Mouse (Mus musculus): ENCODE measurements around the gene Gpr143.
"Not testable (repeated sequence)": the region's sequence is repeated elsewhere in the genome, so short reads cannot be mapped to it uniquely, and the experiment has no call there.

Gene Gpr143

DNA sequence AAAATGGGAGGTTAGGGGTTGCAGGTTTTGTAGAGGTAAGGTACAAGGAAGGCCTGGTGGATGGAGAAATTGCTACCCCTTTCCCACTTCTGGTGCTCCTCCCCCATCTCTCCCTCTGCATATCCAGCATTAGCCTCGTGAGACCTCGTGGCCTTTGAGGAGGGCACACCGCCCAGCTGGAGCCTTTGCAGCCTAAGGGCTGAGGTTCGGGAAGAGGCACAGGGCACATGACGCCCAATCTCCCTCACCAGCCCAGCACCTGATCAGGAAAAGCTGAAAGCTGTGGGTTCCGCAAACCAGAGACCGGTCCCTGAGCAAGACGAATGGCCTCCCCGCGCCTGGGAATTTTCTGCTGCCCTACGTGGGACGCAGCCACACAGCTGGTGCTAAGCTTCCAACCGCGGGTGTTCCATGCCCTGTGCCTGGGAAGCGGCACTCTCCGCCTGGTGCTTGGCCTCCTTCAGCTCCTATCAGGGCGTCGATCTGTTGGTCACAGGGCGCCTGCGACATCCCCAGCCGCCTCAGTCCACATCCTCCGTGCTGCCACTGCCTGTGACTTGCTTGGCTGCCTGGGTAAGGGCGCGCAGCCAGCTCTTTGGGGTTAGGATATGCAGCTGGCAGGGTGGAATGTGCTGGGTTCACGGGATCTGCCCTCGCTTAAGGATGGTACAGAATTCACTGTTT lies at the start of gene Gpr143:
Gpr143 (plus strand) TSS at position 202 of the 684 bp plus-strand sequence.
- DNase-seq = no peak

DNA sequence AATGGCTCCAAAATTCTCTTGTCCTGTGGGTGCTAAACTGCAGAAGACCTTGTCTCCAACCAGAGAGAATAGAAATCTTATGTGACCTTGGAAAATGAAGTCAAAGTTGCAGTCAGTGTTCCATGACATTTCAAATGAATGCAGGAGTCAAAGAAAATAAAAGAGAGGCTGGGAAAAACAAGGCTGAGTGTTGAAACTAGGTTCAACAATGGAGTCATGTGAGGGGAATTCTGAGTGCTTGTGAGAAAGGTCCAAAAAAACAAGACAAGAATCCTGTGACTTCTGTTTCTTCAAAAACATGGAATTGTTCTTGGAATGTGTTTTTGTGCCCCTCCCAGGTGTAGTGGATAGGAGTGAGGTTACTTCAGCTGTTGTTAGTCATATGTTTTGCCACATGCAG lies 46.4 kb upstream of the Gpr143 start:
- no peak for DNase-seq

- DNase-seq = no peak
Observed at GRCm38 (mm10) chrX:152738191-152738590, 43.5 kb upstream of the Gpr143 start.

DNA sequence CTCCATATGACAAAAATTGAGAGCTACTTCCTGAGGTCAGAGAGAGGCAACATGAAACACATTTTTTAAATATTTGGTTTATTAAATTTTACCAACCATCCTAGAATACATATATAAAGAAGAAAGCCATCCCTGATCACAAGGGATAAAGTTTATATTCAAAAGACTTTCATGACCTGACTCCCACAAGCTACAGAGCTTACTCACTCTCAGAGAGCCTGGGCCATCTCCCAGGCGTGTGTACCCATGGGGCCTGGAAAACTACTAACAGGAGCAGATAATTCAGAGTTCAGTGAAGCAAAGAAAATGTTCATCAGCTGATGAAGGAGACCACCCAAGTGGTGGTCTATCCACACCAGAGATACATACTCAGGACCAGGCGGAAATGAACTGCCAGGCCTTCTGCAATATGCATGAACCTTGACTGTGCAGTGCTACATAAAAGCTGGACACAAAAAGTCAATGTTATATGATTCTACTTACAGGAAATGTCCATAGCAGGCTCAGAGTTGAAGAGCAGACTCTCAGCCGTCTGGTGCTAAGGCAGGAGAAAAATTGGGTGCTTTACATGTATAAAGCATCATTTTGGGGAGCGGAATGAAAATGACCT lies 42.9 kb upstream of the Gpr143 start:
- DNase-seq = no peak

DNA sequence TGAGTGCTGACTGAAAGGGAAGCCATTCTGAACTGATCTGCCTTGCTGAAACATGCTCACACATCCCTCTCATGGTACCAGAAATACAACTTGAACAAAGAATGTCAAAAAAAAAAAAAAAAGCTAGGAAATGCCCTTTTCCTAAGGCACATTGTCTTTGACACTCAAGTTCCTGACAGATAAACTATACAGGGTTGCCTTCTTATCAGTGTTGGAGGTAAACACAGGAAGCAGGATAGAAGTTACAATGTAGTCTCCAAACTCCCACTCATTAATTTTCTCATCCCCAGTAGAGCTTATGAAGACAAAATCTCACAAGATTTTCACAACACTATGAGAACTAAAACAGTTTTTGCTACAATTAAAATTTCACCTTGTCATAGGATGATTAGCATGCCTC lies 38.1 kb upstream of the Gpr143 start:
- DNase-seq = no peak

- no peak for DNase-seq
Observed at GRCm38 (mm10) chrX:152745925-152746324, 35.8 kb upstream of the Gpr143 start.

GRCm38 (mm10) chrX:152755819-152756218 lies 25.9 kb upstream of the Gpr143 start:
- DNase-seq = no peak

DNA sequence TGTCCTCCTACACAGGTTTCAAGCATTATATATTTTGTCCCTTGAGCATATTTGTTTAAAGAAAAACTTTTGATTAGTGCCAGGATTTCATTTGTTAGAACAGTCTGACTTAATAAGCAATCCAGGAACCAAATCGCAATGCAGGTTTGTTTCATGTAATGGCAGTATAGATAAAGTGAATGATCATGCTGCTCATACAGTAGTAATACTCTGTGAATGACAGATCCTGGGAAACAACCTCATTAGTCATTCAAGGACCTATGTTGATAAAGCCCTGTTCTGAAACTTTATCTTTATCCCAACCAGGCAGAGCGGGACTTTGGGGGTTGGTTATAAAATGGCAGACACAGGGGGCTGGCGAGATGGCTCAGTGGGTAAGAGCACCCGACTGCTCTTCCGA lies 25.4 kb upstream of the Gpr143 start:
- no peak for DNase-seq

- no peak for DNase-seq
Observed at GRCm38 (mm10) chrX:152762437-152762836, 19.3 kb upstream of the Gpr143 start.

DNA sequence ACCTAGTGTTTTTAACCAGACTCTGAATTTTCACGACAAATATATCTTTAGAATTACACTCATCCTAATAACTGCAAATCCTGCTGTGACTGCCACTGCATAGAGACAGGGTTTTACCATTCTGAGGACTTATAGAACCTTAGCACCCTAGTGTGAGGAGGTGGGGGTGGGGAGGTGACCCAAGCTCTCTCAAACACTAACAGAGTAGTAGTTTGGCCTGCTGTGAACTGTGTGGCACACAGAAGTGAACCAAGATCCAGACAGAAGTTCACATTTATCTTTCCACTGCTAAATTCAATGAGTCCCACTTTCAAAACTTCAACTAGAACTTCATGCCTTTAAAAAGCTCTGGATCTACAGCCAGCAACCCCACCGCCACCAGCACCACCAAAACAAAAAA lies 18.9 kb upstream of the Gpr143 start:
- DNase-seq = no peak

DNA sequence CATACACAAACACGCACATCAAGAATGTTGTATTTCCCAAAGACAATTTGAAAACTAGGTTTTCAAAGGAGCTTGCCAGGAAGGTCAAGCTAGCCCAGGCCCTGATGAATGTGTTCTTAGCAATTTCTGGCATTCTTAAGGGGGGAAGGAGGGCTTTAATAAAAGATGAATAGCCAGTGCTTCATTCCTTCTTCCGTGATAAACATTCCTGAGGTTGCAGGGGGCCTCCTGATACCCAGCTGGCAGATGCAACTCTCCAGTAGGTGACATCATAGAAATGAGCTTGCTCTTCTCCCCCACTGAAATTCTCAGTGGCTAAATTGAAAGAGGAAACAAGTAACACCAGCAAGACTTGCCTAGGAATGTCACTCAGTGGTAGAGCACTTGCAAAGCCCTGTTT lies 17.6 kb upstream of the Gpr143 start:
- DNase-seq = no peak

DNA sequence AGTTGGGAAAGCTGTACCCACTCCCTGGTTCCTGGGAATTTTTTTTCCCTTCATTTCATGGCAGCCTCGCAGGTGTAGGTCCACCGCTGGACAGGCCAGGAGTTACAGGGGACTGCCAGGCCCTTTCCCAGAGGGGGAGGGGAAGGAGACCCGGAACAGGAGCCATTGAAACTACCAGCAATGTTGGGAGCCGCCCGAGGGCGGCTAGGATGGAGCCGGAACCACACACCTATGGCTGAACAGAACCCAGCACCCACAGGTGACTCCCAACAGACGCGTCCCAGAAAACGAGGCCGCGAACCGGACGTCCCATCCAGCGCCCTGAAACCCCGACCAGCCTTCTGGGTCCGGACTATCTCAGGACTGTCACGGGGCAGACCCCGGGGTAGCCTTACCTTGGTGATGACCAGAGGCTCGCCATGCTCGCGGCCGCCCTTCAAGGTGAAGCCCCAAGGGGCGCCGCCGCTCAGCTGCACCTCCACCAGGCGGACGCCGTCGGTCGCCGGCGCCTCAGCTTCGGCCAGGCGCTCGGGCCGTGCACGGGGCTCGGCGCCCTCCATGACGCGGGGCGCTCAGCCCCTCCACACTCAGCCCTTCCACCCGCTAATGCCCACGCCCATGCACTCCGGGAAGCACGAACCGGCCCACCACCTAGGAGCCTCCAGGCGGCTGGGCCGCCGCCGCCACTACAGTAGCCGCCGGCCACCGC lies 12.7 kb upstream of the Gpr143 start, which contains the start of gene Shroom2:
Shroom2 (minus strand) TSS at position 575 of the 709 bp plus-strand sequence.
- DNase-seq = peak; percentile 7

GRCm38 (mm10) chrX:152769600-152770157 lies 12.0 kb upstream of the Gpr143 start:
- peak; percentile 64 for DNase-seq

- DNase-seq = no peak
Observed at GRCm38 (mm10) chrX:152788129-152788528, 6.4 kb downstream of the Gpr143 start.

DNA sequence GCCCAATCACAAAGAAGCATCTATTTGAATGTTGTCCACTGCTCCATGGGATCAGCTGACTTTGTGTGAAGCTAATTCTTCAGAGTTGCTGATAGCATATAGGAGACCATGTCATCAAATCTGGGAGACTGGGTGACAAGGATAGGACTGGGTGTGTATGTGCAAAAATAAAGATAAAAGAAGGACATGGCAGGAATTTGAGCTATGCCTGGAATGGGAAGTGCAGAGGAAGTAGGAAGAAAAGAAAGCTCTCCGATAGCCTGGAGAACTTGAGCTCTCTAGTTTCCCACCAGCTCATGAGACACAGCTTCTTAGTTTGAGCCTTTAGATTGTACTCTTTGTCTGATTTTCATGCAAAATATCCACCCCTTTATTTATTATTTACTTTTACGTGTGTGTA lies 6.9 kb downstream of the Gpr143 start:
- DNase-seq = no peak

GRCm38 (mm10) chrX:152805317-152805716 lies 23.6 kb downstream of the Gpr143 start:
- DNase-seq = no peak

- DNase-seq = no peak
Observed at GRCm38 (mm10) chrX:152813339-152813738, 31.6 kb downstream of the Gpr143 start.

DNA sequence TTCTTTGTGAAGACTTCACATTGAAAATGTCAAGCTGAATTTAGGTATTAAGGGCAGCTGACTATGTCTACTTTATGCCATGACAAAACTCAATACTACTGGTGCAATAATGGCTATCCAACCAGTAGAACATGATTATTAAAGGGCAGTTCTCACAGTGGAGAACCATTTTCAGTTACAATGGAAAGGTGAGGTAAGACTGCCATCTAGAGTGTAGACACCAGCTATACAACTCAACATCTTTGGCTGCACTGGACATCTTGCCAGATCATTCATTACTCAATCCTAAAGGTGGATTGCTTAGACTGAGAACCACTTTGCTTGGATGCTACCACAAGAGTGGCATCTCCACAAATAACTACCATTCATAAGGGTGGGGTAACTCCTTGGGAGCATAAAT lies 37.3 kb downstream of the Gpr143 start:
- no peak for DNase-seq

GRCm38 (mm10) chrX:152831003-152831550 lies 49.4 kb downstream of the Gpr143 start:
- not testable (repeated sequence) for DNase-seq

GRCm38 (mm10) chrX:152834940-152835339 lies 53.2 kb downstream of the Gpr143 start:
- DNase-seq = not testable (repeated sequence)

DNA sequence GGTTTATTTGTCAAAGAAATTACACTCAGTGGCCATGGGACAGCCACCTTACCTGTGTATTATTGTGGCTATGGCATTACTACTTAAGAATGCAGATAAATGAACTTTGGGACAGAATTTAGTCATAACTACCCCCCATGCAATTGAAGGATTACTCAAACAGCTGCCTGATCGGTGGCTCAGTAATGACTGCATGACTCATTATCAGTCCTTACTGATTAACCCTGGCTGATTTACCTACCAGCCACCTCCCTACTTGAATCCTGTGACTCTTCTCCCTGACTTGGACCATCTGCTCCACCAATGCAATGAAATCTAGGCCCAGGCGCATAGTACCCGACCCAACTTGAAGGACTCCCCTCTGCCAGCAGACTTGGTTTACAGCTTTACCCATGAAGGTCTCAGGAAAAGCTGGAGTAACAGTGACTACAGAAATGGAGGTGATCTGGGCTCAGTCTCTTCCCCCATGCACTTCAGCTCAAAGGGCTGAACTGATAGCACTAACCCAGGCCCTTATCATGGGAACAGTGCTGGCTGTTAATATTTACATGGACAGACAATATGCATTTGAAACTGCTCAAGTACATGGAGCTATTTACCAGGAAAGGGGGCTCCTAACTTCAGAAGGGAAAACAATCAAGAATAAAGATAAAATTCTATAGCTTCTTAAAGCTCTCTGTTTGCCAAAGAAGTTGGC lies 73.5 kb downstream of the Gpr143 start:
- no peak for DNase-seq

Measured in liver (tissue).